Mouse (Mus musculus) Muller cell, postnatal 12 days (primary cell): ENCODE data around the gene Slc40a1.

Source experiments
- DNase-seq: peaks from one replicate; pipeline ENCODE4 v3.0.0-alpha.2; 2015; ENCODE audit errors: inconsistent ontology term

Gene Slc40a1

DNA sequence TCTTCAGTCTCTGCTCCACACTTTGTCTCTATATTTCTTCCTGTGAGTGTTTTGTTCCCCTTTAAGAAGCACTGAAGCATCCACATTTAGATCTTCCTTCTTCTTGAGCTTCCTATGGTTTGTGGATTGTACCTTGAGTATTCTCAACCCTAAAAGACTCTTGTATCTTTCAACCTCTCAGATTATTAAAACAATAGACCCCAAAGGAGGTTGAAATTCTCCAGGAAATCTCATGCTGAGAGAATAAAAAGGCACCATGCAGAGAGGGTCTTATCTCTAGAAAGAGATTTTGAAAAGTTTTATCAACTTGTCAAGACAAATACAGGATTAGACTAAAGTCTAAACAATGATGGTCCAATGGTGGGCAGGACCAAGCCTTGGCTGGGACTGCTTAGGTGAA is 42.9 kb downstream of the Slc40a1 start:
- DNase-seq, result no peak

DNA sequence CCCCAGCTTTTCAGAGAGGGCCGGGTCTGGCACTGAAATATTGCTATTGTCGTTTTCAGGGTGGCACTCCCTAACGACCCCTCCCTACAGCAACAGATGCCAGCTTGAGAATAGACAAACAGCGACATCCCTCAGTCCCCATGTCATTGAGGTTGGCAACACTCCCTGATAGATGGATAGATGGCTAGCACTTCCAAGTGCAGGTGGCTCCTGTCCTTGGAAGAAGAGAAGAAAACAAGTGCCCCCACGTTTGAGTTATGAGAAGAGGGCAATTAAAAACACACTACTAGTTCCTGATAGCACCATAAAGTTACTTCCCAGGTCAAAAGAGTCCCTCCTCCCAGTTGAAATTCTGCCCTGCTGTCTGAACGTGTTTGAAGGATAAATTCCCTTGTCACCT is 44.2 kb downstream of the Slc40a1 start:
- no peak for DNase-seq

DNA sequence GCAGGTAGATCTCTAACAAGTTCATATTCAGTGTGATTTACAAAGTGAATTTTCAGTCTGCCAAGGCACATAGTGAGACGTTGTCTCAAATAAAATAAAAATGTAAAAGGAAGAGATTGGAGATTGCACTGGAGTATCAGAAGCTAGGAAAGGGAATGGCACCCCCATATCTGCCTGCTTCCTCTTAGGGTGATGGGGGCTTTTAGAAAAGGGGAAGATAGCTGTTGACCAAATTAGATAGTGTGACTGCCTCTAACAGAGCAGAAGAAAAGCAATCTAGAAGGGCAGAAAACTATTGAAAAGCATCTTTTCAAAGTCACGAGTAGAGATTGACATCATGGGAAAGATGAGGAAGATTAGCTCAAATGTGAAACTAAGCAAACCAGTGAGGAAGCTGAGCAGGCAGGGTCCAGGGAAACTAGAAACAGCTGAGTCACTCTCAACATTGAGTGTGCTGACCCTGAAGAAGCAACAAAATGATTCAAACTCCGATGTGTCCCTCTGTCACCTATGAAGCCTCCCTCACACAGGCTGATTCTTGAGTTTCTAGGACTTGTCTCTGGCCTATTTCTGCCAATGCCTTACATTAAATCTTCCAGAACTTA is 45.0 kb downstream of the Slc40a1 start:
- no peak for DNase-seq

DNA sequence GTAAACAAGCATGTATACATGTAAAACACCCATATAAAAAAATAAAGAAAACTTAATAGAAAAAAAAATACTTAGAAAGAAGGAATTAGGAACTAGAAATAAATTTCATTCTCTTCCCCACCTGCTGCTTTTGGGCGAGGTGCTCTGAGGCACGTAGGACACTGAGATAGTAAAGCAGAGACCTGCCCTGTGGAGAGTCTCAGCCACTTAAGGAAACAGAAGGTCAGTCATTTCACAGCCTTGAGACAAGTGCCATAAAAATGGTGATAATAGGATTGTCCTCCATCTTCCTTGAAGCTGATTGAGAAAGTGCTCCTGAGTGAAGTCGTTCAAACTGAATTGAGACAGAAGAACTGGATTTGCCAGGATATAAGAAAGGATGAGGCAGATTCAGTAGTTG is 48.9 kb downstream of the Slc40a1 start:
- DNase-seq, result no peak

DNA sequence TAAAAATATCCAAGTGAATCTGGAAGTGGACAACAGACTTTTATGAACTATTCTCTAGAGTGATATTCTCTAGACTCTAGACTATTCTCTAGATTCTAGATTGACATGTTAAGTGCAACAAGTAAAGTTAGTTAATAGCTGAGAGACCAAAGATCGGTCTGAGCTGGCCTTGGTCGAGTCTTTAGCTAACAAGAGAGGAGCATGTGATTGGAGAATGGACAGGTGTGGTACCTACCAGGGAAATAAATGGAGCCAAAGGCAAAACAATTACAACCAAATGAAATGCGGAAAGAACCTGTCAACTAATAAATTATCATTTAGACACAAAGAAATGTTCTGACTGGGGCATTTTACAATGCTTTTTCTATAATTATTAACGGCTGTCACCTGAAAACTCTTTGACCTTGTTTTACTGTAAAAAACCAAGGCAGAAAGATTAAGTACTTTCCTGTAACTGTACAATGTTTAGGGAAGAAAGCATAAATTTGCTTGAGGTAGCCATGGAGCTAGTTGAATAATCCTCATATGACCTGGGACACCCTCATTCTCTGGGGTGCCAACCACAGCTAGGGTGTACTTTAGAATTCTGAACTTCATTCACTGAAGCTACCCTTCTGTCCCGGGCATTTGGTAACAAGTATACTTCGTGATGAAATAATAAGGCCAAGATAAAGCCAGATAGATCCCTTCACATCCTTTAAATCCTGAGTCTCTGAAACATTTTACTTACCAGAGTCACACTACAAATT is 49.7 kb downstream of the Slc40a1 start:
- DNase-seq, result no peak

DNA sequence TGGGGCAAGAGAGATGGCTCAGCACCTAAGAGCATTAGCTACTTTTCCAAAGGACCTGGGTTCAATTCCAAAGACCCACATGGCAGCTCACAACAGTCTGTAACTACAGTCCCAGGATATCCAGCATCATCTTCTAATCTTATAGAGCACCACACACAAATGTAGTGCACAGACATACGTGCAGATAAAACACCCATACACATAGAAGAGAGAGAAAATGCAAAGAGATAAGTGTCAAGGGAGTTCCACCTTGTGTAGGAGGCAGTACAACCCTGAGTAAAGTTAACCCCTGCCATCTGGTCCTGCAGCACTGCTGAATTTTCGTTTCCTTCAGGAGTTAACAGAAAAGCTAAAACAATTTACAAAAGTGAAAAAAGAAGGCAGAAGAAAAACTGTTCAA is 50.7 kb downstream of the Slc40a1 start:
- no peak for DNase-seq

DNA sequence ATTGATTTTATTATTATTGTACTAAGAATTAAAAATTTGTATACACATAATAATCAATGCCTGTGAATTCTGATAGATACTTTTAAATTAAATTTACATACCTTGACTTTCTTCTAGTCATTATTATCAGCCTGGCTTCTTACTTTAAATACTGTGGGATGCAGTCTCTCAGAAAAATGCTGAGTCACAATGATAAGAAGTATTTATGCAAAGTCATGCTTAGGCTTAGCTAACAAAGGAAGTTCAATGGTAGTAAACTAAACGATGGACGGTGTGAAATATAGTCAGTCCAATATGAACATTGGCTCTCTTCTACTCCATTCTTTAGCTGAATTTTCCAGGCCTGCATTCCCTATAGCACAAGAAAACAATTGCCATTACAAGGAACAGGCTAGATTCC is 53.1 kb downstream of the Slc40a1 start:
- DNase-seq, result peak; percentile 22

DNA sequence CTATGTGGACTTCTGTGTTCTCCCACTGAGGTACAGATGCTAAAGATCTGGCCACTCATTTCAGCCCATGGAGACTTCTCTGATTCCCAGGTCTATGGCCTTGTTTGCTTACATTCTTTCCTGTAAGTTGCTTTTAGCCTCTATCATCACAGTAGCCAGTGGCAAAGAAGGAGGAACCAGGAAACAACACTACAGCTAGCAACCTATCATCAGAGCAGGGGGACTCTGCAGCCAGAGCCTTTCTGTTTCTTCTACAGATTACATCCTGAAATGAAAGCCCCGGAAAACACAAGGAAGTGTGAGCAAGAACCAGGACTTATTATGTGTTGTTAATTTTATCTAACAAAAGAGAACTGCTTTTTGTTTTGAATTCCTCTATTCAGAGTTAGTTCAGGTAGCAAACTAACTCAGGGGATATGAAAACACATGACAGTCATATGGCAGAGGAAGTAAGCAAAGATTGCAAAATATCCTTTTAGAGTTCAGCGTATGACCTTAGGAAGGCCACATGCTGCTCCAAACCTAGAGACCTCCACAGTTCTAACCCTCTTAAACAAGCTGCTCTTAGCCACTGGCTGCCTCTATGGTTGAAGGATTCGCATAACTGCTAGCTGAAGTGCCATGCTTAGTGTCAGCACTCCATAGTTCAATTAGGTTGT is 57.7 kb downstream of the Slc40a1 start:
- DNase-seq, result no peak

DNA sequence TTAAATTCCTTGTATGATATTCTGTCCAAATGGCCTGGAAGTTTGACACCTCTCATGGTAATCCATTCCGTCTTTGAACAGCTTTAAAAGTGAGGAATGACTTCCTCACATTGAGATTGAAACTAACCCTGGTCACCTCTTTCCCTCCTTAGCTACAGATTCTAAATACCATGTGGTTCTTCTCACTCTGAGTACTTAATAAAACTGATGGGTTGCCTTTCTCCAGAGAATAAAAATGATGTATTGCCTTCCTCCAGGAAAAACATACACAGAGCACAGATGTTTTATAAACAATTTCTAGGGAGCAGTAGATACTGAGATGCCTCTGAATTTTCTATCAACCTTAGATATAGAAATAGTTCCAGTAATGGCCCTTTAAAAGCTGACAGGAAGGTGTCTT is 58.3 kb downstream of the Slc40a1 start:
- no peak for DNase-seq

DNA sequence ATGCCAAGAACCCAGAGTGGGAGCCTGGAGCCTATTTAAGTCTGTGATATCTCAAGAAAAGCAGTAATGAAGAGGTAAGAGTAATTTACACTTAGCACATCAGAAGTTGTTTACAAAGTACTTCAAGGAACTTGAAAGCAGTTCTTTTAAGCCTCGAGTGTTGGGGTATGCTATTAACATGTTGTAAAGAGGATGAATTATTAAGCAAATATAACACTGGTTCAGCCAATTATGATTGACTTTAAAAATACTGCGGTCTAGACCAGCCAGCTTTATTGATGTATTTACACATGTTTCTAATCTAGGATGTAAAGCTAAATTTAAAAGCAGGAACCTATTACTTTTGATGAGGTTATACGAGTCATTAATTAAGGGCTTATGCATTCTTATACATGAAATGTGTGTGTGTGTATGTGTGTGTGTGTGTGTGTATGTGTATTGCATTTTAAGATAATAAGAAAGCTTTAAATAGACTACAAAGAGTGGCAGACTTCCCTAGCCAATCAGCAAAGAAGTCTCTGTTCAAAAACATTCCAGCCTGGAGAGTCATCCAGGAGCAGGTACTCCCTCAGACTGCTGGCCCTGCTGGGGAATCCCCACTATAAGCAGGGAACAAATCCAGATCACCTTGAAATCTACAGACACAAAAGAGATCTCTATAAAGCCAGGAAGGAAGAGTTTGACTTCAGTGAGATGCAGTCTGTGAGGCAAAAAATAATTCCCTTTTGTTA is 59.9 kb downstream of the Slc40a1 start:
- no peak for DNase-seq

DNA sequence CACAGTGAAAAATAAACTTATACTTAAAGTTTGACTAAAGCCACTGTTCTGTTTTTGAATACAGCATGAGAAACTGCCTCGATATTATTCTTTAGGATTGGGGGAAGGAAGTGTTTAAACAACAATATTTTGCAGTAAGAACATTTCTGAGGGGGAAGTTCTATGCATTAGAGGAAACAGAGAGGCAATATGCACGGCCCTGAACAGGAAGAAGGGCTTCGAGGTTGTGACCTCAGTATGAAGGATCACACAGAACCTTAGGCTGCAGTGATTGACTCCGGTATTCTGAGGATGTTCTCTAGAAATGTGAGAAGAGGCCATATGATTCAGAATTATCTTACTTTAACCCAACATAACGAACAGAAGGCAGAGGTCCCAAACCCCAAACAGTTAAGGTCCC is 60.6 kb downstream of the Slc40a1 start:
- no peak for DNase-seq

DNA sequence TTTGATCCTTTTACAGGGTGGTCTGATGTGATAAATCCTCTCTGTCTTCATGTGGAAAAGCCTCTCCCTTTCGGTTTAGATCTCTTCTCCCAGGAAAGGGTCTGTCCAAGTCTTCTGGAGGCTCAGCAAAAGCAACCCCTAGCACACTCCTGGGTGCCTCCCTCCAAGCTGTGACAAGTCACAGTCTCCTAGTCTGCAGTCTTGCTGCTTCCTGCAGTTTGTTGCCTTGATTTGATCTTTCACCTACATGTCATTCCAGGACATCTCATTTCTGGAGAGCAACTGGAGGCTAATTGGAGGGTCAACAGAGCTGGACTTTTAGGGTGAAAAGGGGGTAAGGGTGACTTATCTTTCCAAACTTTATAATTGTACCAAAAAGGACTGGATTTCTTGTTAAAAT is 61.0 kb downstream of the Slc40a1 start:
- no peak for DNase-seq

DNA sequence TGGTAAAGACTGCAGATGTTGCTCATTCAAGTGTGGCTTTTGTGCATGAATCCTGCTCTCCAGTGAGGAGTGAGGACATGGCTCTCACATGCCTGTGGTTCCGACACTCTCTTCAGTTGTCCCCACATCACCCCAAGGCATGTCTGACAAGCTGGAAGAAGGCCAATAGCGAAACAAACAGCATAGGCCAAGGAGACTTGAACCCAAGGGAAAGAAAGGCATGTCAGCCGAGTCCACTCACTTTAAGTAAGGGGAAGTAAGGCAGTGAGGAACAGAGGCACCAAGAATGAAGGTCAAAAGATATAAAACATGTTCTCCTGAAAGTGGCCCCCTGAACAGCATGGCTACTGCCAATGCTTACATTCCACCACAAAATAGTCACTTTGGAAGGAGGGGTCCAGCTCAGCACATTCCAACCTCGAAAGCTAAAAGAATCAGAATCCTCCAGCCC is 61.7 kb downstream of the Slc40a1 start:
- DNase-seq, result peak; percentile 68

DNA sequence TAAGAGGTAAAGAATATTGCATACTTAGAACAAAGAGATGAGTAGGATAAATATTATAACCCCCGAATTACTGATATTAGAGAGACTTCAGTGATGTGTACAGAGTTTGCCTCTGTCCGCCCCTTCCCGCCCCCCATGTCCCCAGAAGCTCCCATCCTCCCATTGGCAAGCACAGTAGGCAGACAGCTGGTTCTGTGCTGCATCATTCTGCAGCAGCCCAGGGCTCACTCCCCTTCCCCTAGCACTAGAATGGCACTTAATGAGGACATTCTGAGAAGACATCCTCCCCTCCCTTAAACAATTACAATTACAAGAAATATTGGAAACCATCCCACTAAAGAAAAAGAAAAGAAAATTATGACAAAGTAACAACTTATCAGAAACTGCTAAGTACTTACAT is 62.7 kb downstream of the Slc40a1 start:
- no peak for DNase-seq

DNA sequence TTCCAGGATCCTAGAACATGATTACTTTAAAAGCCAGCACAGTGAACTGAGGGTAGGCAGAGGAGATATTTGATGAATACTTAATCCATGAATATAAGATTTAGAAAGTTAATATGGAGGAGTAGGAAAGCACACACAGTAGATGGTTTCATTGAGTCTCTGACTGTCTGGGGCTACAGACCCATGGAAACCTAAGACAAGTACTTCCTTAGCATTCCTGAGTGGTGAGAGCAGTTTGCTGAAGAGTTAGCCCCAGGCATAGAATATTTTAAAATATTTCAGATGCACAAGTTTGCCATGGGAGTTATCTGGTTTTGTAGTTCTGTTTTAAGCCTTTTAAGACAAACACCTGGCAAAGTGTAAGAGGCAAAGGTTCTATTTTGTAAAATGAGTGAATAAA is 65.2 kb downstream of the Slc40a1 start:
- no peak for DNase-seq

DNA sequence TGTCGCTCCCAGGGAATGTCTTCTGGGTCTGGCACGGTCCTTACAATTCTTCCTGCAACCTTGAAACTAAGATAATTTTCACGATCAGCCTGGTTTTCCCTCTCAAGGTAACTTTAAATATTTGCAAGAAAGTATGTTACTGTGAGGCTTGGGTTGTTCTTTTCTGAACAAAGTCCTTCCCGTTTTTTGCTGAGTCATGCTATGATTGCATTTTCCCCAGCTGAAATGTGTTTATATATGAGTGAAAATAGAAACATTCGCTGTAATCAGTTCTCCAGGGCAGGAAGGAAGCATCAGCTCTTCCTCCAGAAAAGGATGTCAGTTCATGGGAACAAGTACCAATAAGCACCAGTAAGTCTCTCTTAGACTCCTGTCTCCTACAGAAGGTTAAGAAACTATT is 66.0 kb downstream of the Slc40a1 start:
- DNase-seq, result no peak
